Mouse (Mus musculus) MEL (cell line): ENCODE measurements around the gene Zfp185. TPM values are rescaled to one million over a fixed set of nuclear protein-coding genes. Genes with fewer than 3 reads are reported as not detected.

ENCODE experiments used
- DNase-seq: peaks from one replicate; pipeline ENCODE4 v3.0.0; 2011; ENCODE audit warnings: low read depth, low spot score
- H3K27ac ChIP-seq: 2 replicates; pipeline ENCODE4 v1.5.1; 2012; ENCODE audit warnings: low read depth, mild to moderate bottlenecking, control low read depth, low read length, moderate library complexity; ENCODE audit not compliant: control insufficient read depth
- H3K27me3 ChIP-seq, 2 experiments: fragments of 150-350 bp in 1 of 2; sonication (generic) in 1 of 2; 2 replicates each; pipeline ENCODE4 v1.6.1; 2012; ENCODE audit warnings: low read length in 2 of 2, mild to moderate bottlenecking in 2 of 2, improper control_type of control experiment in 1 of 2, moderate library complexity in 1 of 2; ENCODE audit not compliant: insufficient read depth in 2 of 2, control insufficient read depth in 1 of 2
- H3K36me3 ChIP-seq, 2 experiments: 2 replicates each; pipeline ENCODE4 v1.6.1; 2012 to 2014; ENCODE audit warnings: low read length in 2 of 2, improper control_type of control experiment in 1 of 2, inconsistent platforms in 1 of 2, mild to moderate bottlenecking in 1 of 2; ENCODE audit not compliant: insufficient read depth in 2 of 2, control insufficient read depth in 1 of 2
- H3K4me1 ChIP-seq, 2 experiments: fragments of 150-350 bp in 1 of 2; sonication (generic) in 1 of 2; 2 replicates each; pipeline ENCODE4 v1.6.1; 2012; ENCODE audit warnings: low read length in 2 of 2, improper control_type of control experiment in 1 of 2, mild to moderate bottlenecking in 1 of 2; ENCODE audit not compliant: insufficient read depth in 2 of 2, control insufficient read depth in 1 of 2
- H3K4me3 ChIP-seq, 2 experiments: fragments of 150-350 bp in 1 of 2; sonication (generic) in 1 of 2; 2 replicates each; pipeline ENCODE4 v1.5.1; 2012; ENCODE audit warnings: low read depth in 2 of 2, low read length in 2 of 2, mild to moderate bottlenecking in 2 of 2, moderate library complexity in 2 of 2, control low read depth in 1 of 2, improper control_type of control experiment in 1 of 2; ENCODE audit not compliant: control insufficient read depth in 1 of 2, insufficient read depth in 1 of 2
- H3K79me2 ChIP-seq: 2 replicates; pipeline ENCODE4 v1.6.1; 2012; ENCODE audit warnings: mild to moderate bottlenecking, low read length, moderate library complexity; ENCODE audit not compliant: control insufficient read depth, poor library complexity, insufficient read depth
- H3K9ac ChIP-seq: 2 replicates; pipeline ENCODE4 v1.6.1; 2012; ENCODE audit warnings: low read depth, mild to moderate bottlenecking, control low read depth, low read length, moderate library complexity; ENCODE audit not compliant: control insufficient read depth, poor library complexity, severe bottlenecking
- H3K9me3 ChIP-seq: fragments of 150-350 bp; sonication (generic); replicated peaks from 2 replicates; pipeline ENCODE4 v1.6.1; 2012; ENCODE audit warnings: mild to moderate bottlenecking, low read length, improper control_type of control experiment, moderate library complexity; ENCODE audit not compliant: insufficient read depth
- E2F4 ChIP-seq: IDR thresholded peaks from 2 replicates; pipeline ENCODE4 v1.6.1; 2011; ENCODE audit warnings: low read depth, low read length, improper control_type of control experiment, borderline replicate concordance
- EP300 ChIP-seq, 2 experiments: IDR thresholded peaks; 2 replicates each; pipeline ENCODE4 v1.6.1; 2011; ENCODE audit warnings: improper control_type of control experiment in 2 of 2, low read length in 2 of 2, low read depth in 1 of 2, mild to moderate bottlenecking in 1 of 2
- GATA1 ChIP-seq: IDR thresholded peaks from 2 replicates; pipeline ENCODE4 v1.6.1; 2011; ENCODE audit warnings: low read depth, low read length, improper control_type of control experiment
- JUND ChIP-seq: IDR thresholded peaks from 2 replicates; pipeline ENCODE4 v1.6.1; 2011; ENCODE audit warnings: low read depth, mild to moderate bottlenecking, improper control_type of control experiment, low read length
- MEF2A ChIP-seq: IDR thresholded peaks from 2 replicates; pipeline ENCODE4 v1.6.1; 2014; ENCODE audit warnings: low read depth, mild to moderate bottlenecking, inconsistent platforms, low read length, improper control_type of control experiment; ENCODE audit not compliant: poor library complexity, insufficient replicate concordance, severe bottlenecking; ENCODE audit errors: extremely low read depth
- MYC ChIP-seq: IDR thresholded peaks from 2 replicates; pipeline ENCODE4 v1.6.1; 2011; ENCODE audit warnings: low read depth, mild to moderate bottlenecking, low read length, improper control_type of control experiment, moderate library complexity
- NRF1 ChIP-seq: IDR thresholded peaks from 2 replicates; pipeline ENCODE4 v1.6.1; 2014; ENCODE audit warnings: low read depth, mild to moderate bottlenecking, inconsistent platforms, low read length, improper control_type of control experiment, moderate library complexity; ENCODE audit not compliant: poor library complexity, insufficient read depth, severe bottlenecking
- RAD21 ChIP-seq: IDR thresholded peaks from 2 replicates; pipeline ENCODE4 v1.6.1; 2011; ENCODE audit warnings: mild to moderate bottlenecking, low read depth, low read length, improper control_type of control experiment
- ZC3H11A ChIP-seq: IDR thresholded peaks from 2 replicates; pipeline ENCODE4 v1.6.1; 2012; ENCODE audit warnings: low read depth, mild to moderate bottlenecking, inconsistent platforms, low read length, improper control_type of control experiment
- ZNF384 ChIP-seq: IDR thresholded peaks from 2 replicates; pipeline ENCODE4 v1.6.1; 2012; ENCODE audit warnings: low read depth, mild to moderate bottlenecking, inconsistent platforms, low read length, improper control_type of control experiment
- polyA plus RNA-seq, 2 experiments: library from polyadenylated mRNA; stranded (reverse) in 1 of 2; unstranded in 1 of 2; fragments of >175 nt in 1 of 2; fragments of >200 nt in 1 of 2; gene quantifications; 2 replicates each; pipeline versions ENCODE4 v1.2.1 to v1.2.4; 2012; ENCODE audit warnings: low replicate concordance in 2 of 2, low read depth in 1 of 2; ENCODE audit not compliant: insufficient read length in 2 of 2, insufficient read depth in 1 of 2, missing spikeins in 1 of 2
- total RNA-seq: library from RNA; depleted of rRNA; stranded (reverse); fragments of 300-350 nt; gene quantifications from 2 replicates; pipeline ENCODE4 v1.2.3, GENCODE M21; 2012

The Zfp185 gene
- total and polyA plus RNA-seq, 3 experiments = 0.14 TPM; not detected in 2

DNA sequence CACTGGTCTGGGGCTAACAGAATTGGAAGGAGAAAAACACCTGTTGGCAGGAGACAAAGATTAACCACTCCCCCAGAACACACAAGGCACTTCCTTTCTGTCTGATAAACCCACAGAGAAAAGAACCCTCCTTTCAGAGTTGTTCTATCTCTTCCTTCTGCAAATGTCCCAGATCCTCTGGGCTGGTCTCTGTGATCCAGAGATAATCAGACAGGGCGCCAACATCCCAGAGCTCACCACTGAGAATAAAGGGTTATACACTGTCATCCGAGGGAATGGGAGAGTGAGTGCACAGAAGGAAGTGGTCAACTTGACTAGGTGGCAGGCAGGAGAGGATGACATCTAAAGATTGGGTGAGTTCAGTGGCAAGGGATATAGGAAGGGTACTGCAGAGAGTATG lies 1.5 kb upstream of the Zfp185 start:
- H3K27ac ChIP-seq = no peak overlapping the region
- H3K79me2 ChIP-seq = no peaks in the 10 kb centered on the region
- H3K9ac ChIP-seq = no peak overlapping the region
- H3K36me3 ChIP-seq = no peaks in the 10 kb centered on the region; a peak in 1 of 4 replicates
- H3K9me3 ChIP-seq = no peaks in the 10 kb centered on the region
- DNase-seq = peak; percentile 40
- TF ChIP-seq E2F4 (no peak), ZC3H11A (no peak), EP300 (IDR thresholded peaks at IDR 0.05; ENCODE audit: low read depth in 1 of 2, low read length in 2 of 2) (0 out of 4 replicates have a peak, but pooled peaks of 1 of the 2 experiments have one; percentile 18), GATA1 (0 out of 2 replicates have a peak, but pooled peaks have one; percentile 23)
- no peak overlapping the region for H3K4me3 ChIP-seq
- H3K27me3 ChIP-seq = no peaks in the 10 kb centered on the region
- H3K4me1 ChIP-seq = peaks cover 0 to 3% of the 10 kb centered on the region in 2 experiments; a peak in 2 of 4 replicates

DNA sequence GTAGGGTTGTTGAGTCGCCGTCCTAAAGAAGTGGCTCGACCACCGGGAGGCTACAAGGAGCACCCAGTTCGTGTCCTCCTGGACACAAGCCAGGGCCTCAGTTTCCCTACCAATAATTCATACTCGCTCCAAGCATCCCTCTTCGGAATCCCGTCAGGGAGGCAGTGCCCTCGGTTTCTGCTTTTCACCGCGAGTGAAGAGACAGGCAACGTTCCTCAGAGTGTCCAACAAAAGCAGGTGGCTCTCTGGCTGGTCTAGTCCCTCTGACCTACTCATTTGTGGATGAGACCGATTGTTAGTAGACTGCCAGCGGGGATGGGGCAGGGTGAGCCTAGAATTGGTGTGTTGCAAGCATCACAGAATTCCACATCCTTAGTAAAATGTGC lies 374 bp downstream of the Zfp185 start:
- no peak for DNase-seq
- Histone ChIP-seq H3K9me3 (no peaks in the 10 kb centered on the region), H3K4me1 (peaks cover 0 to 3% of the 10 kb centered on the region in 2 experiments; a peak in 2 of 4 replicates), H3K79me2 (no peaks in the 10 kb centered on the region), H3K27ac (no peak overlapping the region), H3K4me3 (peak overlapping the region in 1 of 2 experiments; percentile 29; a peak in 1 of 4 replicates), H3K9ac (no peak overlapping the region), H3K27me3 (no peaks in the 10 kb centered on the region), H3K36me3 (no peaks in the 10 kb centered on the region; a peak in 1 of 4 replicates)
- no peak for TF ChIP-seq JUND
- TF ChIP-seq NRF1 = no peak
- no peak for TF ChIP-seq RAD21
- no peak for TF ChIP-seq MEF2A

DNA sequence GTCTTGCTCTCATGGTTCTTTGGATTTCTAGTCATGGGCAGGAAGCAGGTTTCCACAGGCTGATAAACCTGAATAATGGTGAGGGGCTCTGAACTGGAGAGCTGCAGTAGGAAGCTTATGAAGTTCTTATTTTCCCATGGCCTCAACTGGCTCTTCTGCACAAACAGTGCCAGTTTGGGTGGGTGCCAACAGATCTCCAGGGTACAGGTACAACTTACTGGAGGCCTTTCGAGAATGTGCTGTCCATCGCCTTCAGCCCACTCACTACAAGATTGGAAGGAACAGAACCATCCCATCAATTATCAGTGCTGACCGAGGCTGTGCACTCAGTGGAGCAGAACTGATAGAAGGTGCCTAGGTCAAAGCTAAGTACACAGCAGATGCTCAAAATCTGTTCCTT lies 1.3 kb downstream of the Zfp185 start:
- Histone ChIP-seq H3K4me3 (no peak overlapping the region), H3K36me3 (no peaks in the 10 kb centered on the region; a peak in 1 of 4 replicates), H3K9me3 (no peaks in the 10 kb centered on the region), H3K27ac (no peak overlapping the region), H3K79me2 (no peaks in the 10 kb centered on the region), H3K27me3 (no peaks in the 10 kb centered on the region), H3K4me1 (peaks cover 0 to 3% of the 10 kb centered on the region in 2 experiments; a peak in 2 of 4 replicates), H3K9ac (no peak overlapping the region)
- TF ChIP-seq MYC = no peak
- no peak for TF ChIP-seq ZC3H11A
- no peak for TF ChIP-seq NRF1
- TF ChIP-seq ZNF384 = no peak
- no peak for DNase-seq
